Mouse (Mus musculus): ENCODE data around the gene Cdh20. TPM values are rescaled to one million over a fixed set of nuclear protein-coding genes. Genes with fewer than 3 reads are reported as not detected.
"Not testable (repeated sequence)": the region's sequence is repeated elsewhere in the genome, so short reads cannot be mapped to it uniquely, and the experiment has no call there.

The Cdh20 gene
- total RNA-seq, 2 experiments from 2014 or later, result 15.8 to 17.2 TPM

DNA sequence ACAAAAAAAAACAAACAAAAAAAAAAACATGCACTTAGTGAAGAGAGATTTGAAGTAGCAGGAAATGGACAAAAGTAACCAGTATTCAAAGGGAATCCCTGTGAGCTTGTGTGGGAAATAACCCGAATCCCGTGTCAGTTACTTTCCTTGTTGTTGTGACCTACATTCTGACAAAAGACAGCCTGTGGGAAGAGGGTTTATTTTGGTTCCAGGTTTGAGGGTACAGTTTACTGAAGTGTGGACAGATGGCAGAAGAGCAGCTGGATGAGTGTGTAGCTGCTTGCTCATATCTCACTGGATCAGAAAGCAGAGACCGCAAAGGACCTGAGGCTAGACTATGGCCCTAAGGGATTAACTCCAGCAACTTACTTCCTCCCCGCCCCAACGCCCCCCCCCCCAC, 135.1 kb downstream of the Cdh20 start:
- intact Hi-C loops (cut with DNase I), result no loop called here
- DNase-seq, result no peak

DNA sequence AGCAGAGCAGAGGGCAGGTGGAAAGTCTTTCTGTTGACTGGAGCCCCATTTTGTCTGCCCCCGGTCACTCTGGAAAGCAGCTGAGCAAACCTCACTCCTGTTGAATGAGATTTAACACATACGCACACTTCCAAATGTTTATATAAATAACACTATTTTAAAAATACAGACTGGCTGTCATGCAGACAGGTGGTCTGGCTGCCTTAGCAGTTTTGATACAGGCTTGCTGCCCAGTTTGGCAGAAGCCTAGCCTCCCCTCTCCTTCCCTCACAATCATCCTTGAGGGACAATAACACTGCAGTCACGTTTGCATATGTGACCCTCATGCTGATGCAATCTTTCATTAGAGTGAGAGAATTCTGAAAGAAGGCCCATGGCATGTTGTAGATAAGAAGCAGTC, 144.1 kb downstream of the Cdh20 start:
- intact Hi-C loops (cut with DNase I), result no loop called here
- DNase-seq, result peak; percentile 5

DNA sequence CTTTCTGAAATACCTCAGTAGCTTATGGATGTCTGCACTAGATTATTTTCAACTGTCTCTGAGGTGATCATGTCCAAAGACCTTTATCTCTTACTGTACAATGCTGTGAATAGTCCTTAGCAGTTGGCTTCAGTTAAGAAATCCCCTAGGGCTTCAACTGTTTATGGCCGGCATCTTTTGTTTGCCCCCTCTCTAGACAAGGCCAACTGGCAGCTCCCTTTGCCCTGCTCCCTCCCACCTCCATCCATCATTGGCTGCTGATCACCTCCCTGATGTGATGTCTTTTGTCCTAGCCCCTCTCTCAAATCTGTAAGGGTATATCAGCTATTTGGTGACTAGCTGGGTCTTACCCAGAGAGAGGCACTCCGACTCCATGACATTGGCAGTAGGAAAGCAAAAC, 148.2 kb downstream of the Cdh20 start:
- intact Hi-C loops (cut with DNase I), result no loop called here
- DNase-seq, result no peak

DNA sequence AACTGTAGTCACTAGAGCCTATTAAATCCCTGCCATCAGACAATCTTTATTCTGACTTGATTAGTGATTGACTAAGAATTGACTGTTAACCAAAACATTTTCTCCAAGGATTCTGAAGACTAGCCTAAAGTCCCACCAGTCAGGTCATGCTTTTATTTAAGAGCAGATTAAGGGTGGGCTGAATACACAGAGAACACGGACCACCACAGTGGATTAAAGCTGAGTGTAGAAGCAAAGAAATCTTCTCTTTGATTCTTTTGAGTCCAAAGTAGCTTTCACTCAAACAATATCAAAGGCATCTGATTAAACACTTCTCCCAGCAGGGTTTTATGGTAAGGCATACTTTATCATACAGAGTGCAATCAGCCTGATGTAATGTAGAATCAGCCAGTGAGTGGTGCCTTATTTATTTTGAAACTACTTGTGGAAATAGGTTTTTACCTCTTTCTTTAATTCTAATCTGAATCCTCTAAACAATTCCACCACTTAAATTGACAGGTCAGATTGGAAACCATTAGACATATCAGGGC, 149.0 kb downstream of the Cdh20 start:
- DNase-seq, result no peak
- intact Hi-C loops (cut with DNase I), result no loop called here

DNA sequence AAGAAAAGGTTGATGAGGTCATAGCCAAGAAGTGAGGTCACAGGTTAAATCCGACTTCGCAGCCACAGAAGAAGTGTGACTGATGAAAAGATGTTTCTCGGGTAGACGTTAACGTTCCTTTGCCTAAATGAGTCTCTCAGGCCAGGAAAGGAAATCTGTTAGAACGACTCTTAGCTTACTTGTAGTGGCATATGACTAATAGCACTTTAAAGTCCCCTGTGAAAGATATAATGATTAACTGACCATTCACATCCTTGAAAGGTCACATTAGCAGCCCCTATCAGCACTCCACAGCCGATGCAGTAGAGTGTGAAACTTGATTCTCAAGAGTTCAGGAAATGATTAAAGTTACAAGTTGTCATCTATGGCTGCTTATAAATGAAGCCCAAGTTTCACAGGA, 164.7 kb downstream of the Cdh20 start:
- intact Hi-C loops (cut with DNase I), result no loop called here
- no peak for DNase-seq

DNA sequence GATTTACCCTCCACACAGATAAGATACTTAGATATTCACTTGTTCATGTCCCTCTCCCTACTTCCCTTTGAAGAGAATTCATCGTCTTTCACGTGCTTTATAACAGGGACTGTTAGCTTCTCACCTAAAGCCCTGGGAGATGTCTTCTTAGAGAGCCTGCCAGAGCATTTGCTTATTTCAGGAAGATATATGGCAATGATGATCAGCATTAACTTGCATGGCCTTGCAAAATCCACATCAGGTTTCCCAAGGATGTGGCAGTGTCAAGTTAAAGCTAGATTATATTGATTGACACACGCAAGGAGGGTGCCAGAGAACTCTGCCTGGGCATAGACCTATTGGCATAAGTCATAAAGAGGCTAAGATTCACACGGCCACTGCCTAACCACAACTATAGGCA, 168.6 kb downstream of the Cdh20 start:
- no peak for DNase-seq
- intact Hi-C loops (cut with DNase I), result no loop called here

DNA sequence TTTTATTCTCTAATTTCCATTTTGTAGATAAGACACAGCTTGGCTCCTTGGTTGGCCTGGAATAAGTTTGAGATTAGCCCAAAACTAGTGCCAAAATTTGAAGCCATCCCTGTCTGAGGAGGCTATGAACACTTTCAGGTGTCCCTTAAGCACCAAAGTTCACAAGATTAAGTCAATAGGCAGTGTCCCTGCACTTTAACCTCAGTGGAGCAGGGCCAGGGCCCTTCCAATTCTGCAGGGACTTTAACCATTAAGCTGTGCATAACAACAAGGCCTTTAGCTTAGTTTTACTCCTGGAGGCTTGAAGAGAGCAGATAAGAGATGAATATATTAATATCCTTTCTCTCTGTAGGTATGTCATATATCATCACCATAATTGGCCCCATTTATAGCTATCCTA, 170.8 kb downstream of the Cdh20 start:
- intact Hi-C loops (cut with DNase I), result no loop called here
- no peak for DNase-seq

DNA sequence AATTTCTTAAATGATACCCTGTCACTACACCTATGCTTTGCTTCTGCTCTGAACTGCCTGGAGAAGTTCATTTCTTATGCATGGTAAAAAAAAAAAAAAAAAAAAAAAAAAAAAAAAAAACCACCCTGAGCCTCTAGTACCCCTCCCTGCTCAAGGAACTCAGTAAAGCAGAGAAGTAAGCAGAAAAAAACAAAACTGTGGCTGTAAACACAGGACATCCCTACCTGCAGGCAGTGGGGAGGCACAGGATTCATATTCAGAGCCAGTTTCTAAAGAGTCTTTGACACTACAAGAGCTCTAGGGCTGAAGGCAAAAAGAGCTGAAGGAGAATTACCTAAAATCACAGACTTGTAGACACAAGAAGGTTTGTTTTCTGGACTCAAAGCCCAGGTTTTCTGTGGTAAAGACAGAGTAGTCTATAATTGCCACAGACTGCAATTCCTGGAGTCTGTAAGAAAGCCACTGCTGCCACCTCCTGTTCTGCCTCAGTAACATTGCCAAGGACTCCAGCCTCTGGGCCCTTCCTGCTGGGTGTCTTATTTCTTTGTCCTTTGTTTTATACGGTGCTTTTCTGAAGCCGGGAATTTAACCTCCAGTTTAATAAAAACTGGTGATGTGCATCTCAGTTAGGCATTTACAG, 176.3 kb downstream of the Cdh20 start:
- peak; percentile 59 for DNase-seq
- intact Hi-C loops (cut with DNase I), result loop anchor here (5.0 to 10.0 kb wide), 3 partner anchors 172 to 1150 kb away; no protein-coding TSS in a partner anchor

DNA sequence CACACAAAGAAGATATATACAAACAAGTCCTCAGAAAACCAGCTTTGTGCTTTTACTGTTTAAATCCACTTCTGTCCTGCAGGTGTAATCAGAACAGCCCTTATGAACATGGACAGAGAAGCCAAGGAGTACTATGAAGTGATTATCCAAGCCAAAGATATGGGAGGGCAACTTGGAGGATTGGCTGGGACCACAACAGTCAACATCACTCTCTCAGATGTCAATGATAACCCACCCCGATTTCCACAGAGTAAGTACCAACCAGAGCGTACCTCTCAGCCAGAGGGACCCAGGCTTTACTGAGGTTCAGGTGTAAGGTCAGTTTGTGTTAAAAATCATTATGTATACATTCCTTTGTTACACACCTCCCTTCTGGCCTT, 176.8 kb downstream of the Cdh20 start:
- no peak for DNase-seq
- intact Hi-C loops (cut with DNase I), result loop anchor here (10.0 kb wide), 2 partner anchors 960 to 1150 kb away; no protein-coding TSS in a partner anchor

DNA sequence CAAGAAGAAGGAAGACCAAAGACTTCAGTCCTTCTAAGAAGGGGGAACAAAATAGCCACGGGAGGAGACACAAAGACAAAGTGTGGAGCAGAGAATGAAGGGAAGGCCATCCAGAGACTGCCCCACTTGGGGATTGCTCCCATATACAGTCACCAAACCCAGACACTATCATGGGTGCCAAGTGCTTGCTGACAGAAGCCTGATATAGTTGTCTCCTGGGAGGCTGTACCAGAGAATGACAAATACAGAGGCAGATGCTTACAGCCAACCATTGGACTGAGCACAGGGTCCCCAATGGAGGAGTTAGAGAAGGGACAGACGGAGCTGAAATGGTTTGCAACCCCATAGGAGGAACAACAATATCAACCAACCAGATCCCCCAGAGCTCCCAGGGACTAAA, 181.3 kb downstream of the Cdh20 start:
- intact Hi-C loops (cut with DNase I), result loop anchor here (10.0 kb wide), 2 partner anchors 965 to 1155 kb away; no protein-coding TSS in a partner anchor
- DNase-seq, result not testable (repeated sequence)

DNA sequence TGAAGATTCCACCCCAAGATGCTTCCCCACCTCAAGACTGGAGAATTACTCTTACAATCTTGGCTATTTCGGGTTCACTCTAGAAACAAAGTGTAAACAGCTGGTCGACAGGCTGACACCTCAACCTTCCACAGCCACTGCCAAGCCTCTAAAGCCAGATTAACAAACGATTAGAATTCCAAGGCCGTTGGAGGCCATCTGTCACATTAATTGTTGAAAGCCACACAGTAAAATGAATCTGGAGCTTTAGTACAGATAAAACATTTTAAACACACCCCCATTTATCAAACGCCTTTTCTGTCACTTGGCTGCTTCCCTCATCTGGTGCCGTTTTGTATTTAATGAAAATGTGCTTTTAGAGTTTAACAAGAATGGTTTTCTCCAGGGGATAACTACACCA, 188.7 kb downstream of the Cdh20 start:
- intact Hi-C loops (cut with DNase I), result no loop called here

DNA sequence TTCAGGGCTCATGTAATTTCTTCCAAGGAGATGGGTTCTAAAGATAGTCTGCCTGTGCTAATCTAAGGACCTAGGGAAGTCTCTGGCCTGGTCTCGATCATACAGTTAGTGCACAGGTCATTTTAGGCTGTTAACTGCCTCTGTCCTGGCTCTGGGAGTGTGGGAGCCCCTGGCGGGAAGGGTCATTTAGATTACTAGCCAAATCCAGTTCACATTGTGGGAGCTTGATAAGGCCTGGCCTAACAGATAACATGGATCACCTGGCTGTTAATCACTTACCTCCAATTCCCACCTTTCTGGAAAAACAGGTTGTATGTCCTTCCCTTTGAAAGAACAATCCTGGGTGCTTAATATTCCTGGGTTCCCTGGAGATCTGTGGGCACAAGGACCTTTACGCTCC, 193.3 kb downstream of the Cdh20 start:
- intact Hi-C loops (cut with DNase I), result no loop called here
- no peak for DNase-seq

More for the DNA sequence above, 188.7 kb downstream of the Cdh20 start:
- DNase-seq, result peak; percentile 51

DNA sequence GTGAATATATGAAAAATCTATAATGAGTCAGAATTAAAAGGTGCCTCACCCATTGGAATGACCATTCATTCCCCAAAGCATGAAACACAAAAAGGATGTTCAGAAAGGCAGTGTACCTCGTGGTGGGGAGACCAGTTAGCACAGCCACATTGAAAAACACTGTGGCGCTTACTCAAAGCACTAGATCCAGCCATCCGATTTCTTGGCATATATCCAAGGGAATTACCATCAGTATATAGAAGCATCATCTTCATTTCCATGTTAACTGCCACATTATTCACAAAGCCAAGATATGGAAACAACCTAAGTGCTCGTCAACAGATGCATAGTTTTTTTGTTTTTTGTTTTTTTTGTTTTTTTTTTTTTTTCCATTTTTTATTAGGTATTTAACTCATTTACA, 193.9 kb downstream of the Cdh20 start:
- DNase-seq, result no peak
- intact Hi-C loops (cut with DNase I), result no loop called here

DNA sequence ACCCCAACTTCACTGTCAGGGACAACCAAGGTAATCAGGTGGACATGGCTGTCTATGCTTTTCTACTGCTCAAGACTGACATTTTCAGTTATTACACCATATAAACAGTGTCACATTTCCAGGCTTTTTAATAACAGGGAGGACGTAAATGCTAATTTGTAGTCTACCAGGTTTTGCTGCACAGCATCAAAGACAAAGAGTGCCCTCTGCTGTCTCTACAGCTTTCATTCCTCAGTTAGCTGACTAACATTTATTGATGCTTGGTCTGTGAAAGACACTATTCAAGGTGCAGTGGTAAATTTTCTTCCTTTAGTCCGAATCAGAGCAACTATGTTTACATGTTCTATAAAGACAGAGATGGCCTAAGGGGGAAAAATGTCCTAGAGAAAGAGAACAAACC, 210.7 kb downstream of the Cdh20 start:
- intact Hi-C loops (cut with DNase I), result loop anchor here (5.0 kb wide), 1 partner anchor 1177 kb away; no protein-coding TSS in a partner anchor
- no peak for DNase-seq

DNA sequence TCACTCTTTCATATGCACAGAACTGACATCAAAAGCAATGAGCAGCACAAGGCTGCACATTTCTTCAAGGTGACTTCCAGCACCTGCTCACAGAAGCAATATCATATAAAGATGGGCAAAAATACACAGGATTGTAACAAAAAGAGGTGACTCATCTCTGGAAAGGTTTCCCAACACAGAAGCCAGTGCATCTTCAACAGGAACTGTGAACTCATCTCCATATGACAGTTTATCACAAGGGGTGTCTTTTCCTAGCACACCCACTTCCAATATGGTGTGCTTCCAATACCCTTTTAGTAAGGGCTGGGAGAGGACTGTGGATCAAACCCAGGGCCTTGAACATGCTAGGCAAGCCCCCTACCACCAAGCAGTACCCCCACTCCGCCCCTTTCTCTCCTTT, 211.9 kb downstream of the Cdh20 start:
- DNase-seq, result no peak
- intact Hi-C loops (cut with DNase I), result no loop called here

DNA sequence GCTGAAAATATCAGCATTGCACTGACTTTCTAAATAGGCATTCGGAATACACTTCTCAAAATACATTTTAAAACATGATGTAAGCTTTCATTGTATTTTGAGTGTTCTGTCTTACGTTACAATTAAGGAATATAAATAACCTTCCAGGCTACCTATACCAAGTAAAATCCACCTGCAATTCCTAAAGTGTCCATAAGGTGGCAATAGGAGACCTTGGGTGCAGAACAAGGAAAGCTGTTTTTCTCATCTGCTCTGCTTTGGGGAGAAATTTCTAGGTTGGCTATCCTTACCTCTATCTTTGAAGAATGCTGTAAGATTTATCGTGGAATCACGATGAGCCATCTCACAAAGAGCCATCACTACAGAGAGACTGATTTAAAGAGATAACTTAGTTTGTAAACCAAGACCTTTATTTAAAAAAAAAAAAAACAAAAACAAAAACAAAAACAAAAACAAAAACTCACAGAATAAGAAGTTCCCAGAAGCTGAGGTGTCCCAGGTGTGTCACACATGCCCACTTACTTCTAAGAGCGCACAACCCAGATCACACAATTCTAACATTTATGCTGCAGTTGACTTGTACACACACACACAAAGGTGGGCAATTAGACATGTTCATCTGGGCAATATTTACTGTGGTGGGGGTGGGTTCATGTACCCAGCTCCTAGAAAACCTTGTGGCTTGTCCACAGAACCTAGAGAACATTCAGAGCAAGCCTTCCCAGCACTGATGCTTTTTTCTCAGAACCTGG, 218.1 kb downstream of the Cdh20 start:
- intact Hi-C loops (cut with DNase I), result loop anchor here (1.0 kb wide), 1 partner anchor 645 kb away; no protein-coding TSS in a partner anchor
- DNase-seq, result no peak

DNA sequence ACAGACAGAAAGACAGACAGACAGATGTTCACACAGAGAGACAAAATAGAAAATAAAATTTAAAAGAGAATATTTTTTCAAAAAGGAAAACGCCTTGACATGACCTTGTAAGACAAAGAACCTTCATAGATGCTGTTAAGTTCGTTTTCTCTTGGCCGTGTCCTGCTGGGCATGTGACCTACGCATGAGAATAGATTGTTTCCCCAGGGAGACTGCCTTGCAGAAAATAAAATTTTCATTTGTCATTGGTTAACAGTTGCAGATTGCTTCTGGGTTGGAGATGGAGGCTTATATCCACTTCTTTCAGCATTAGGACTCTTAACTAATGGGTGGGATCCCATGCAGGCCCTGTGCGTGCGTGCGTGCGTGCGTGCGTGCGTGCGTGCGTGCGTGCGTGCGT, 219.2 kb downstream of the Cdh20 start:
- no peak for DNase-seq
- intact Hi-C loops (cut with DNase I), result no loop called here

DNA sequence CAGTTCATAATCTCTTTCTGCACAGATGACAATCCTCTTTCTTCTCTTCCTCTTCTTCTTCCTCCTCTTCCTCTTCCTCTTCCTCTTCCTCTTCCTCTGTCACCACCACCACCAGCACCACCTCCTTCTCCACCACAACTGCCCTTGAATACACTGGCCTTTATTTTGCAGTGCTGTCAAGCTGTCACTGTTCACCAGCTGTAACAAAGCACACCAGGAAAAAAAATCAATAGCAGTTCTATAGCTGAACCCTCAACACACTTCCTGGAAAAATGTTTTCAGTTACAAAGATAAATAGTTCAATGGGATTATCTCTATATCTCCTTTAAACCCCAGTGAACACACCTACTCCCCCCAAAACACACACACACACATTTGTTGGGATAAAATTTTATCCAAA, 224.1 kb downstream of the Cdh20 start:
- DNase-seq, result no peak
- intact Hi-C loops (cut with DNase I), result no loop called here

DNA sequence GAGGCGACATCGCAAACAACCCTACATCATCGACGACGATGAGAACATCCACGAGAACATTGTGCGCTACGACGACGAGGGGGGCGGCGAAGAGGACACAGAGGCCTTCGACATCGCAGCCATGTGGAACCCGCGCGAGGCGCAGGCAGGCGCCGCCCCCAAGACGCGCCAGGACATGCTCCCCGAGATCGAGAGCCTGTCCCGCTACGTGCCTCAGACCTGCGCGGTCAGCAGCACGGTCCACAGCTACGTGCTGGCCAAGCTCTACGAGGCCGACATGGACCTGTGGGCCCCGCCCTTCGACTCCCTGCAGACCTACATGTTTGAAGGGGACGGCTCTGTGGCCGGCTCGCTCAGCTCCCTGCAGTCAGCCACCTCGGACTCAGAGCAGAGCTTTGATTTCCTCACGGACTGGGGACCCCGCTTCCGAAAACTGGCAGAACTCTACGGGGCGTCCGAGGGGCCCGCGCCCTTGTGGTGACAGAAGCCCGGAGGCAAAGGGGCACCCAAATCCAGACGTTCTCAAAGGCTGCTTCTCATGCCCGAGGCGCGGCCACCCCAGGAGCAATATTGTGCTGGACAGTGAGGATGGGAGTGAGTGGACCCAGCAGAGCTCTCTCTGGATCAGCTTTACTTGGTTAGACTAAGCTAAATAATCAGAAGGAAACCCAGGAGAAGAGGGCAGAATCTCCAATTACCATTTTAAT, 225.7 kb downstream of the Cdh20 start:
- no peak for DNase-seq

DNA sequence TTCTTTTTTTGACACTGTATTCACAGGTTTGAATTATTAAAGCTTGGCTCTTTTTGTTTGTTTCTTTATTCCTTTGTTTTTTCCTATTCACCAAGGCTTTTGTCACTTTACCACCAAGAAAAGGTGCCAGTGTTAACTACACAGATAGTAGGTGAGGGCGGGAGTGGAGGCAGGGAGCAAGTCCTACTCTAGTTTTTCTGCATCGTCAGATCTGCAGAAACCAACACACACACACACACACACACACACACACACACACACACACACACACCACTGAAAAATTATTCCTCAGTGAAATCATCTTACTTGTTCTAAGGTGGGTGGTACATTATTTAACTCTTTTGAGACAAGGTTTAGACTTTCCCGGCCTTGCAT, 226.3 kb downstream of the Cdh20 start:
- DNase-seq, result no peak
- intact Hi-C loops (cut with DNase I), result no loop called here

More for the DNA sequence above, 225.7 kb downstream of the Cdh20 start:
- intact Hi-C loops (cut with DNase I), result no loop called here

DNA sequence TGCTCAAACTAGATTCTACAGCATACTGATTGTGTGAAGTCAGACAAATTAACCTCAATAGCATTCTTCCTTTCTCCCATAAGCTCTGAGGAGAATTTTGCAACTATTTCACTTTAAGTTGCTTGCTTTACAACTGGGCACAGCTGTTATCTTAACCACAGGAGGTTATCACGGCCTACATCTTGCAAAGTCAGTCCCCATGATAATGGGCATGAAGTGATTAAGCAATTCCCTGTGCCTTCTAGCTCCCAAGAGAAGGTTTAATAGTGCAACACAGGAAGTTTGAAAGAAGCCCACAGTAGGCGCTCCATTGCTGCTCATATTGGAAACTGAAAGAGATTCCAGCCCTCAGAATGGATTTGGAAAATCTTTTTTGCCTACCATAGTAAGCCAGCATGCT, 229.5 kb downstream of the Cdh20 start:
- intact Hi-C loops (cut with DNase I), result no loop called here
- DNase-seq, result no peak

Data from left cerebral cortex, postnatal 4 days (tissue).